Mouse (Mus musculus) testis, postnatal 14 days (tissue): Measurements from ENCODE around the gene Spindoc.

Experiments used
- DNase-seq: peaks from one replicate; pipeline ENCODE4 v3.0.0; 2021; ENCODE audit warnings: low spot score

The Spindoc gene

GRCm38 (mm10) chr19:7382903-7383865 is at the start of gene Spindoc:
TSS of gene Spindoc (minus strand) at chr19:7382994.
- peak; percentile 97 for DNase-seq

GRCm38 (mm10) chr19:7425398-7425775 is 42.6 kb upstream of the Spindoc start:
- DNase-seq, result no peak

- DNase-seq, result no peak
These were observed 42.0 kb upstream of the Spindoc start for GRCm38 (mm10) chr19:7424590-7425397.

- no peak for DNase-seq
These were observed 41.3 kb upstream of the Spindoc start for GRCm38 (mm10) chr19:7424131-7424530.

GRCm38 (mm10) chr19:7423656-7424030 is 40.8 kb upstream of the Spindoc start:
- no peak for DNase-seq

- peak; percentile 69 for DNase-seq
These were observed 40.3 kb upstream of the Spindoc start for GRCm38 (mm10) chr19:7423028-7423655.

- DNase-seq, result peak; percentile 34
These were observed 39.8 kb upstream of the Spindoc start for GRCm38 (mm10) chr19:7422656-7423027.

- peak; percentile 75 for DNase-seq
These were observed 39.1 kb upstream of the Spindoc start for GRCm38 (mm10) chr19:7421602-7422591.

- DNase-seq, result no peak
These were observed 38.2 kb upstream of the Spindoc start for GRCm38 (mm10) chr19:7420841-7421601.

GRCm38 (mm10) chr19:7420108-7420507 is 37.3 kb upstream of the Spindoc start:
- no peak for DNase-seq

- DNase-seq, result no peak
These were observed 36.3 kb upstream of the Spindoc start for GRCm38 (mm10) chr19:7419134-7419533.

GRCm38 (mm10) chr19:7417911-7418849 is 35.4 kb upstream of the Spindoc start:
- DNase-seq, result peak; percentile 80

- DNase-seq, result peak; percentile 84
These were observed 34.3 kb upstream of the Spindoc start, which contains the start of gene 2700081O15Rik for GRCm38 (mm10) chr19:7416834-7417735. TSS of gene 2700081O15Rik (plus strand) at chr19:7417625.

- DNase-seq, result no peak
These were observed 33.4 kb upstream of the Spindoc start for GRCm38 (mm10) chr19:7415916-7416833.

GRCm38 (mm10) chr19:7412361-7412760 is 29.6 kb upstream of the Spindoc start:
- no peak for DNase-seq

- DNase-seq, result no peak
These were observed 21.9 kb upstream of the Spindoc start for GRCm38 (mm10) chr19:7404623-7405229.

- no peak for DNase-seq
These were observed 17.8 kb upstream of the Spindoc start for GRCm38 (mm10) chr19:7400635-7401034.
